Mouse (Mus musculus) stomach, embryonic 14.5 days (tissue): ENCODE data around the gene Coro2b. TPM values are rescaled to one million over a fixed set of nuclear protein-coding genes. Genes with fewer than 3 reads are reported as not detected.

Experiments used
- ATAC-seq: fragments of 200-750 bp; cut with Nextera tagmentation; 2 replicates; pipeline ENCODE4 v1.8.0; 2017; ENCODE audit warnings: low read depth, moderate TSS enrichment; ENCODE audit not compliant: insufficient number of reproducible peaks, insufficient read depth, low FRiP score
- H3K27ac ChIP-seq: fragments of 300-500 bp; sonication (generic); 2 replicates; pipeline ENCODE4 v1.5.1; 2014; ENCODE audit warnings: mild to moderate bottlenecking, low read length, moderate library complexity, mixed read lengths
- H3K27me3 ChIP-seq: fragments of 300-500 bp; sonication (generic); 2 replicates; pipeline ENCODE4 v1.6.1; 2014; ENCODE audit warnings: low read length, control low read depth, mixed read lengths; ENCODE audit not compliant: control insufficient read depth, insufficient read depth
- H3K36me3 ChIP-seq: fragments of 300-500 bp; sonication (generic); 2 replicates; pipeline ENCODE4 v1.6.1; 2014; ENCODE audit warnings: mild to moderate bottlenecking, control low read depth, low read length, moderate library complexity, mixed read lengths; ENCODE audit not compliant: control insufficient read depth, insufficient read depth
- H3K4me1 ChIP-seq: fragments of 300-500 bp; sonication (generic); 2 replicates; pipeline ENCODE4 v1.6.1; 2014; ENCODE audit warnings: low read length, control low read depth, mixed read lengths; ENCODE audit not compliant: control insufficient read depth, insufficient read depth
- H3K4me2 ChIP-seq: fragments of 300-500 bp; sonication (generic); replicated peaks from 2 replicates; pipeline ENCODE4 v1.6.1; 2014; ENCODE audit warnings: low read depth, low read length, control low read depth
- H3K4me3 ChIP-seq: fragments of 300-500 bp; sonication (generic); 2 replicates; pipeline ENCODE4 v1.5.1; 2014; ENCODE audit warnings: low read depth, low read length, control low read depth
- H3K9ac ChIP-seq: fragments of 300-500 bp; sonication (generic); replicated peaks from 2 replicates; pipeline ENCODE4 v1.6.1; 2014; ENCODE audit warnings: low read depth, mild to moderate bottlenecking, control low read depth, low read length, moderate library complexity, mixed read lengths
- H3K9me3 ChIP-seq: fragments of 300-500 bp; sonication (generic); 2 replicates; pipeline ENCODE4 v1.6.1; 2016; ENCODE audit warnings: low read depth, low read length, control low read depth; ENCODE audit not compliant: control insufficient read depth
- WGBS: fragments of 180-500 bp; shearing (Covaris S2); extraction: QIAGEN DNeasy Blood & Tissue Kit; methylation state at CpG from one replicate; pipeline ENCODE4 v1.1.7; 2014; 5-methylcytosine and 5-hydroxymethylcytosine counted together
- polyA plus RNA-seq: library from polyadenylated mRNA; unstranded; fragments of >200 nt; fragmentation: Nextera tagmentation; extraction: Ambion mirVana; gene quantifications from 2 replicates; pipeline ENCODE4 v1.2.1, GENCODE M21; 2014

The Coro2b gene
- polyA plus RNA-seq, 1 experiment from 2014 or later: 13.0 TPM

DNA sequence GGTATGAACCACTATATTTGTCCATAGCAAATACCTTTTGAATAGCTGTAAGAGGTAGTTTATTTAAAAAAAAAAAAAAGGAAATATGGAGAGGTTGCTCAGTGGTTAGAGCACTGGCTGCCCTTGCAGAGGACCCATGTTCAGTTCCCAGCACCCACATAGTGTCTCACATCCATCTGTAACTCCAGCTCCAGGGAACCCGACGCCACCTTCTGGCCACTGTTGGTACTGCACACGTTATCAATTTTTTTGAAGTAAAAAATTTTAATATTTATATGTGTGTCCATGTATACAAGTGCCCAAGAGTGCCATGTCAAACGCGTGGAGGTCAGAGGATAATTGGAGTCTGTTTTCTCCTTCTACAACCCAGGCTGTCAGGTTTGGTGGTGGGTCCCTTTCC lies 118.1 kb downstream of the Coro2b start:
- no peak overlapping the region for H3K4me3 ChIP-seq
- WGBS: 58% methylated on average over 5 of the region's 5 CpGs
- H3K4me2 ChIP-seq: no peak overlapping the region
- no peaks in the 10 kb centered on the region for H3K27me3 ChIP-seq
- no peak overlapping the region for H3K9ac ChIP-seq
- no peak for ATAC-seq
- H3K36me3 ChIP-seq: no peaks in the 10 kb centered on the region
- peaks cover 12% of the 10 kb centered on the region; the same call in 1 of the 2 replicates for H3K4me1 ChIP-seq
- no peak overlapping the region for H3K27ac ChIP-seq
- no peaks in the 10 kb centered on the region; the same call in 1 of the 2 replicates for H3K9me3 ChIP-seq

GRCm38 (mm10) chr9:62407357-62408146 lies 129.3 kb downstream of the Coro2b start:
- Histone ChIP-seq H3K4me2 (no peak overlapping the region), H3K9ac (no peak overlapping the region), H3K27me3 (no peaks in the 10 kb centered on the region), H3K36me3 (no peaks in the 10 kb centered on the region), H3K4me1 (no peaks in the 10 kb centered on the region), H3K27ac (no peak overlapping the region), H3K9me3 (no peaks in the 10 kb centered on the region), H3K4me3 (no peak overlapping the region)
- WGBS: 64% methylated on average over 5 of the region's 5 CpGs
- ATAC-seq: no peak

DNA sequence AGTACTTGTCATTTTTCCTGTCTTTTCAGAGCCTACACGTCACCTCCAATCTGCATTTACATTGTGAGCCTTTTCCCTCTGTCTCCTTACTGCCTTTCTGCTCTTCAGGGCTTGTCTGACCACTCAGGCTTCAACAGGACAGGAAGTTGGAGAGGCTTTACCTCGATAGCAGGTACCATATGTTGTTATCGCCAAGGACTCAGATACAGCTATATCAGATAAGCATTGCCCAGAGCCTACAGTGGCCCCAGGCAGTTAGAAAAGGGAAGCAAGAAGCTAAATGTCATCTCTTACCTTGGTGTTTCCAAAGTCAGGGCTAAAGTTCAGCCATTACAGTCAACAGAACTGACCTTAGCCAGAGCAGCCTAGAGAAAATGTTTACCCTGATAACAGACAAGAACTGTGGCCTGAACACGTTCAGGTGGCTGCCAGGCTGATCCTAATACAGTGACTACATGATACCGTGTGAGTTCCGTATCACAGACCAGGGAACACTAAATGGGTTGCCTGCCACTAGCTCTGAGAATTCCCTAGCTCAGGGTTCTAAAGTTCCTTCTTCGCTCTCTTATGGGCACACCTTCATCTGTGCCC lies 130.3 kb downstream of the Coro2b start:
- Histone ChIP-seq H3K36me3 (no peaks in the 10 kb centered on the region), H3K27ac (no peak overlapping the region)
- ATAC-seq: no peak

GRCm38 (mm10) chr9:62401589-62401988 lies 135.3 kb downstream of the Coro2b start:
- H3K9ac ChIP-seq: no peak overlapping the region
- 63% methylated on average over 1 of the region's 1 CpGs for WGBS
- no peak overlapping the region for H3K4me2 ChIP-seq
- no peak overlapping the region for H3K4me3 ChIP-seq
- H3K36me3 ChIP-seq: no peaks in the 10 kb centered on the region
- no peak for ATAC-seq
- H3K4me1 ChIP-seq: 0 out of 2 replicates have a peak, but pooled peaks cover 3% of the 10 kb centered on the region
- H3K9me3 ChIP-seq: no peaks in the 10 kb centered on the region
- H3K27ac ChIP-seq: no peak overlapping the region
- no peaks in the 10 kb centered on the region for H3K27me3 ChIP-seq

More for the DNA sequence above, 130.3 kb downstream of the Coro2b start:
- Histone ChIP-seq H3K4me1 (no peaks in the 10 kb centered on the region), H3K4me3 (no peak overlapping the region), H3K27me3 (no peaks in the 10 kb centered on the region), H3K9ac (no peak overlapping the region), H3K4me2 (no peak overlapping the region), H3K9me3 (no peaks in the 10 kb centered on the region)
- 63% methylated on average over 7 of the region's 7 CpGs for WGBS

DNA sequence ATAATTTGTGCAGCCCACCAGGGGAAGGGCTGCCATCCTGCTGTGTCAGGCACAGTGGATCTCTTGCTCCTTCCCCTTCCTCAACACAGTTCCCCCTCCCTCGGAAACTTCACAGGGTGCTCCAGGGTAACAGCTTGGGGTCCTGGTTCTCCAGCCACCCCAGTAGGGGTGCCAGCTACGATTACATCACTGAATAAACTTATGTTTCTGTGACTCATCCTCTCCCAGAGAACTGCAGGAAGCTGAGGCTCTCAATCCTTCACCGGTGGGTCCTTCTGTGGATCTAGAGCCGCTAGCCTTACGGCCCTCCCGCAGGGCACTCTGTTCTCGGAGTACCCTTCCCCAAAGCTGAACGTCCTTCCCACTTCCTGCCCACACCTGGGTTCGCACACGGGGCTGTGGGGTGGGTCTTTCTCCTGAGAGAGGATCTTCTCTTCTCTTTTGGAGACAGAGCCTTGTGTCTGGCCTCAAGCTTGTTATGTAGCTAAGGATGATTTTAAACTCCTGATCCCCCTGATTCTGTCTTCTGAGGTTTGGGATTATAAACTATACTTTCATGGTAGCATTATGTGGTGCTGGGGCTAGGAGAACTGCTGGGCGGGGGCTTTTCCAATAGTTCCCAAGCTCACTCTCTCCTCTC lies 136.2 kb downstream of the Coro2b start:
- Histone ChIP-seq H3K4me1 (0 out of 2 replicates have a peak, but pooled peaks cover 3% of the 10 kb centered on the region), H3K9ac (no peak overlapping the region), H3K4me3 (no peak overlapping the region), H3K4me2 (no peak overlapping the region), H3K9me3 (no peaks in the 10 kb centered on the region), H3K27ac (no peak overlapping the region), H3K36me3 (no peaks in the 10 kb centered on the region), H3K27me3 (no peaks in the 10 kb centered on the region)
- 50% methylated on average over 11 of the region's 11 CpGs for WGBS
- no peak for ATAC-seq

- WGBS: 47% methylated on average over 2 of the region's 2 CpGs
- Histone ChIP-seq H3K9me3 (no peaks in the 10 kb centered on the region), H3K27me3 (no peaks in the 10 kb centered on the region), H3K4me2 (no peak overlapping the region), H3K4me3 (no peak overlapping the region), H3K36me3 (no peaks in the 10 kb centered on the region), H3K27ac (no peak overlapping the region), H3K9ac (no peak overlapping the region), H3K4me1 (no peaks in the 10 kb centered on the region)
- ATAC-seq: no peak
Measured at GRCm38 (mm10) chr9:62394163-62394562, 142.7 kb downstream of the Coro2b start.

DNA sequence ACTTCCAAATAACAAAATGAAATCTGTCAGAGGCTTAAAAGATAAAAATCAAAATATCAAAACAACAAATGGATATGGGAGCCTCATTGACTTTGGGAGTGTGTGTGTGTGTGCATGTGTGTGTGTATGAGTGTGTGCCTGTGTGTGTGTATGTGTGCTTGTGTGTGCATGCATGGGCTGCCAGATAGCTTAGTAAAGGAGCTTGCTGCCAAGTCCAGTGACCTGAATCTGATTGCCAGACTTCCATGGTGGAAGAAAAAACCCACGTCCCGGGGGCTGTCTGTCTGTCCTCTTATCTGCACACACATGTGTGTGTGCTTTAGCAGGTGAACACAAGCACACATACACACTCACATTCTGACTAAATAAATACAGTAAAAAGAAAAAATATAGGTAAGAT lies 143.3 kb downstream of the Coro2b start:
- Histone ChIP-seq H3K4me2 (no peak overlapping the region), H3K36me3 (no peaks in the 10 kb centered on the region), H3K9me3 (no peaks in the 10 kb centered on the region), H3K27me3 (no peaks in the 10 kb centered on the region), H3K27ac (no peak overlapping the region), H3K4me3 (no peak overlapping the region), H3K9ac (no peak overlapping the region), H3K4me1 (no peaks in the 10 kb centered on the region)
- WGBS: 62% methylated on average over 2 of the region's 2 CpGs
- no peak for ATAC-seq

GRCm38 (mm10) chr9:62389735-62390134 lies 147.1 kb downstream of the Coro2b start:
- no peaks in the 10 kb centered on the region for H3K27me3 ChIP-seq
- no peaks in the 10 kb centered on the region for H3K9me3 ChIP-seq
- ATAC-seq: no peak
- no peak overlapping the region for H3K9ac ChIP-seq
- no peaks in the 10 kb centered on the region for H3K36me3 ChIP-seq
- H3K4me1 ChIP-seq: no peaks in the 10 kb centered on the region
- no peak overlapping the region for H3K27ac ChIP-seq
- H3K4me2 ChIP-seq: no peak overlapping the region
- H3K4me3 ChIP-seq: no peak overlapping the region
- 67% methylated on average over 9 of the region's 9 CpGs for WGBS
